Mouse (Mus musculus): ENCODE results near the gene Wdr59. TPM values are rescaled to one million over a fixed set of nuclear protein-coding genes. Genes with fewer than 3 reads are reported as not detected.

Gene Wdr59
- total RNA-seq (2021): 10 to 100 TPM; 26.6 to 28.3 TPM
- long read RNA-seq, experiment 1, full-length matches to known transcripts: 2 of 12 reads
- long read RNA-seq, experiment 1, partial matches to known transcripts: 5 of 12 reads
- long read RNA-seq, experiment 1, other reads (novel, unspliced or antisense): 5 of 12 reads
- long read RNA-seq, experiment 2, full-length matches to known transcripts: 4 of 11 reads
- long read RNA-seq, experiment 2, partial matches to known transcripts: 4 of 11 reads
- long read RNA-seq, experiment 2, other reads (novel, unspliced or antisense): 3 of 11 reads

- DNase-seq (ENCODE audit: low spot score in 2 of 2): peak; percentile 93 to 99
These were observed at the start of gene Wdr59 for GRCm38 (mm10) chr8:111521713-111522429. Wdr59 (minus strand) TSS chr8:111522092.

- DNase-seq (ENCODE audit: low spot score in 2 of 2): no peak
These were observed 49.8 kb upstream of the Wdr59 start for GRCm38 (mm10) chr8:111571661-111572060.

GRCm38 (mm10) chr8:111570432-111570831 is 48.5 kb upstream of the Wdr59 start:
- no peak for DNase-seq (ENCODE audit: low spot score in 2 of 2)

GRCm38 (mm10) chr8:111569926-111570325 is 48.0 kb upstream of the Wdr59 start:
- no peak for DNase-seq (ENCODE audit: low spot score in 2 of 2)

GRCm38 (mm10) chr8:111568029-111568428 is 46.1 kb upstream of the Wdr59 start:
- DNase-seq (ENCODE audit: low spot score in 2 of 2): no peak

- no peak for DNase-seq (ENCODE audit: low spot score in 2 of 2)
These were observed 45.7 kb upstream of the Wdr59 start for GRCm38 (mm10) chr8:111567571-111567970.

GRCm38 (mm10) chr8:111566326-111566725 is 44.4 kb upstream of the Wdr59 start:
- no peak for DNase-seq (ENCODE audit: low spot score in 2 of 2)

GRCm38 (mm10) chr8:111565784-111566191 is 43.9 kb upstream of the Wdr59 start:
- no peak for DNase-seq (ENCODE audit: low spot score in 2 of 2)

- no peak for DNase-seq (ENCODE audit: low spot score in 2 of 2)
These were observed 42.2 kb upstream of the Wdr59 start for GRCm38 (mm10) chr8:111564093-111564492.

- no peak for DNase-seq (ENCODE audit: low spot score in 2 of 2)
These were observed 41.8 kb upstream of the Wdr59 start for GRCm38 (mm10) chr8:111563687-111564086.

- no peak for DNase-seq (ENCODE audit: low spot score in 2 of 2)
These were observed 41.2 kb upstream of the Wdr59 start for GRCm38 (mm10) chr8:111563075-111563474.

GRCm38 (mm10) chr8:111562274-111562803 is 40.4 kb upstream of the Wdr59 start:
- no peak for DNase-seq (ENCODE audit: low spot score in 2 of 2)

GRCm38 (mm10) chr8:111561824-111562223 is 39.9 kb upstream of the Wdr59 start:
- no peak for DNase-seq (ENCODE audit: low spot score in 2 of 2)

GRCm38 (mm10) chr8:111551511-111552130 is 29.7 kb upstream of the Wdr59 start:
- DNase-seq (ENCODE audit: low spot score in 2 of 2): no peak

GRCm38 (mm10) chr8:111550002-111550870 is 28.3 kb upstream of the Wdr59 start:
- DNase-seq (ENCODE audit: low spot score in 2 of 2): no peak

- no peak for DNase-seq (ENCODE audit: low spot score in 2 of 2)
These were observed 26.3 kb upstream of the Wdr59 start for GRCm38 (mm10) chr8:111548201-111548600.

GRCm38 (mm10) chr8:111547144-111547543 is 25.3 kb upstream of the Wdr59 start:
- DNase-seq (ENCODE audit: low spot score in 2 of 2): no peak

GRCm38 (mm10) chr8:111545406-111546156 is 23.7 kb upstream of the Wdr59 start:
- DNase-seq (ENCODE audit: low spot score in 2 of 2): no peak

- no peak for DNase-seq (ENCODE audit: low spot score in 2 of 2)
These were observed 22.0 kb upstream of the Wdr59 start for GRCm38 (mm10) chr8:111543712-111544380.
